Mouse (Mus musculus): ENCODE measurements around the gene Tmem196.
"Not testable (repeated sequence)": the region's sequence is repeated elsewhere in the genome, so short reads cannot be mapped to it uniquely, and the experiment has no call there.

Tmem196 gene

GRCm38 (mm10) chr12:119945589-119946310 lies at the start of gene Tmem196:
Gene Tmem196 (plus strand): TSS chr12:119945822.
- in situ Hi-C loops (cut with MboI) = no loop called here

GRCm38 (mm10) chr12:119946311-119946692 lies 680 bp downstream of the Tmem196 start:
- in situ Hi-C loops (cut with MboI) = no loop called here

GRCm38 (mm10) chr12:119957041-119957440 lies 11.4 kb downstream of the Tmem196 start:
- in situ Hi-C loops (cut with MboI) = no loop called here

GRCm38 (mm10) chr12:119960730-119961129 lies 15.1 kb downstream of the Tmem196 start:
- in situ Hi-C loops (cut with MboI) = no loop called here

GRCm38 (mm10) chr12:119965373-119965772 lies 19.8 kb downstream of the Tmem196 start:
- in situ Hi-C loops (cut with MboI) = no loop called here

- in situ Hi-C loops (cut with MboI) = no loop called here
Measured at GRCm38 (mm10) chr12:119970068-119970467, 24.4 kb downstream of the Tmem196 start.

GRCm38 (mm10) chr12:119981731-119982130 lies 36.1 kb downstream of the Tmem196 start:
- in situ Hi-C loops (cut with MboI) = no loop called here

- in situ Hi-C loops (cut with MboI) = no loop called here
Measured at GRCm38 (mm10) chr12:119998267-119998666, 52.6 kb downstream of the Tmem196 start.

GRCm38 (mm10) chr12:120004280-120004679 lies 58.7 kb downstream of the Tmem196 start:
- in situ Hi-C loops (cut with MboI) = no loop called here

- in situ Hi-C loops (cut with MboI) = no loop called here
Measured at GRCm38 (mm10) chr12:120014768-120015167, 69.1 kb downstream of the Tmem196 start.

GRCm38 (mm10) chr12:120015201-120015600 lies 69.6 kb downstream of the Tmem196 start:
- in situ Hi-C loops (cut with MboI) = no loop called here

GRCm38 (mm10) chr12:120028089-120028959 lies 82.7 kb downstream of the Tmem196 start:
- in situ Hi-C loops (cut with MboI) = not testable (repeated sequence)
